Mouse (Mus musculus) megakaryocyte, adult 5-6 weeks (primary cell): ENCODE measurements around the gene Msantd2. TPM values are rescaled to one million over a fixed set of nuclear protein-coding genes. Genes with fewer than 3 reads are reported as not detected.
A peak's percentile ranks its signal among the peaks of the same experiment; 100 is the strongest.

Experiments
- ATAC-seq: 2 replicates; pipeline ENCODE4 v1.8.0; 2016; ENCODE audit warnings: mild to moderate bottlenecking, inconsistent platforms; ENCODE audit not compliant: poor library complexity, severe bottlenecking
- total RNA-seq, 2 experiments: library from RNA; stranded (forward) in 1 of 2; stranded (reverse) in 1 of 2; fragments of 153-499, 151-499 nt in 1 of 2; fragments of 221-1000, 200-1000 nt in 1 of 2; gene quantifications; 2 replicates each; pipeline versions ENCODE4 v1.2.3 to v1.2.4; 2015 to 2017

Gene Msantd2
- total RNA-seq, 2 experiments from 2014 or later = 15.1 to 26.4 TPM

DNA sequence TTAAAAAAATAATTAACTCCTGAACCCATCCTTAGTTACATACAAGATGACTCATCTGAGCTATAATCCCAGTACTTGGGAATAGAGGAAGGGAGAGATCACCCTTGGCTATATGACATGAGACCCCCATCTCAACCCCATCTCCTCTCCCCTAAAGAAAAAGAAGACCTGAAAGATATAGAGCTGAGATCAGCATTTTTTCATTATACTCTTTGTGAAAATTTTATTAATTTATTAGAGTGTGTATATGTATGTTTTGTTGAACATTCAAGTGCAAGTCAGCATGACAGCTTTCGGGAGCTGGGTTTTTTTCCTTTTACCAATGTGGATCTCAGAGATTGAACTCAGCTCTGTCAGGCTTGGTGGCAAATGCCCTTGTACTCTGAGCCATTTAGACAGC is 12.1 kb downstream of the Msantd2 start:
- ATAC-seq = no peak

- no peak for ATAC-seq
Measured at GRCm38 (mm10) chr9:37504348-37504747, 15.2 kb downstream of the Msantd2 start.

- ATAC-seq = no peak
Measured at GRCm38 (mm10) chr9:37506023-37506422, 16.9 kb downstream of the Msantd2 start.

DNA sequence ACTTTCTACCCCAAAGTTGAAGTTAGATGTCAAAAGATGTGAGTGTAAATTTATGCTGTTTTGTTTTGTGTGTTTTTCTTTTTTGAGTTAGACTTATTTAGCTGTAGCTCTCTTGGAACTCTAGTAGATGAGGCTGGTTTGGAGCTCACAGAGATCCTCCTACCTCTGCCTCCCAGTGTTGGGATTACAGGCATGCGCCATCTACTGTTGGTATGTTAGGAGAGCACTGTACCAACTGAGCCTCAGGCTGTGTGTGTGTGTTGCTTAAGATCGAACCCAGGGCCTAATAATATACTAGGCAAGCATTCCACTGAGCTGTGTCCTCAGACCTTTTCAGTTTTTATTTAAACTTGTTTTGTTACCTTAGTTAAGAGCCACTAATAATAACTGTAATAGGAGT is 23.0 kb downstream of the Msantd2 start:
- peak; percentile 54; the same call in 1 of the 2 replicates for ATAC-seq

DNA sequence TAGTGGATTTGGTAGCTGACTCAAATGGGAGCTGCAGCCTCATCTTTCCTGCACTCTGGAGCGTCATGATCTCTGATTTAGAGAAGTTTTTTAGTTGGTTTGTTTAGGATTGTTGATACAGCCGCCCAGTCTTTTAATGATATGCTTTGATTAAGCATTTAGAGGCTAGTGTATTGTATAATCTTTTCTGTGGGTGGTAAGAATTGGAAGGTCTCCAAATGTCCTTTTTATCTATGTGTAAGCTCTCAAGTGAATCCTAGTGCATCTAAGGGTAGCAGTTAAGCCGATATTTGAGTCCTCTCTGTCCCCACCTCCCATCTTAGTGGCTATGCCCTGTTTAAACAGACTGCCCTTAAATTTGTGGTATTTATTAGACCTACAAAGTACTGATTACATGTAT is 25.3 kb downstream of the Msantd2 start:
- no peak for ATAC-seq

DNA sequence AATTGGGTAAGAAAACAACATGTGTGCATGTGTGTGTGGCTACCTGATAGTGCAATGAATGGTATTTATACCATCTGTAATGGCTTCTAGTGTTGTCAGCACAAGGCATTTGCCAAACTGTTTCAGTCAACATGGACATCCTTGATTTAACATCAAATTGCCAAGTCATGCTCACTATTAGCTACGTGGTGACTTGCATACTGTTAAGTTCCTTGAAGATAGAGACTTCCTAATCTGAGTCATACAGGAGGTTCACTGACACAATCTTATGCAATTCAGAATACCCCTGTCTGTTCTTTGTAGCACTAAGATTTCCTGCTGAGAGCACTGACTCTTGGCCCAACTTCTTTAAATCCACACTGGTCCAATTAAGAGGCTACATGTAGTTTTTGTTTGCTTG is 28.3 kb downstream of the Msantd2 start:
- ATAC-seq = peak; percentile 97

- no peak for ATAC-seq
Measured at GRCm38 (mm10) chr9:37518991-37519390, 29.9 kb downstream of the Msantd2 start.

- no peak for ATAC-seq
Measured at GRCm38 (mm10) chr9:37519995-37520394, 30.9 kb downstream of the Msantd2 start.

GRCm38 (mm10) chr9:37525461-37525860 is 36.3 kb downstream of the Msantd2 start:
- no peak for ATAC-seq

DNA sequence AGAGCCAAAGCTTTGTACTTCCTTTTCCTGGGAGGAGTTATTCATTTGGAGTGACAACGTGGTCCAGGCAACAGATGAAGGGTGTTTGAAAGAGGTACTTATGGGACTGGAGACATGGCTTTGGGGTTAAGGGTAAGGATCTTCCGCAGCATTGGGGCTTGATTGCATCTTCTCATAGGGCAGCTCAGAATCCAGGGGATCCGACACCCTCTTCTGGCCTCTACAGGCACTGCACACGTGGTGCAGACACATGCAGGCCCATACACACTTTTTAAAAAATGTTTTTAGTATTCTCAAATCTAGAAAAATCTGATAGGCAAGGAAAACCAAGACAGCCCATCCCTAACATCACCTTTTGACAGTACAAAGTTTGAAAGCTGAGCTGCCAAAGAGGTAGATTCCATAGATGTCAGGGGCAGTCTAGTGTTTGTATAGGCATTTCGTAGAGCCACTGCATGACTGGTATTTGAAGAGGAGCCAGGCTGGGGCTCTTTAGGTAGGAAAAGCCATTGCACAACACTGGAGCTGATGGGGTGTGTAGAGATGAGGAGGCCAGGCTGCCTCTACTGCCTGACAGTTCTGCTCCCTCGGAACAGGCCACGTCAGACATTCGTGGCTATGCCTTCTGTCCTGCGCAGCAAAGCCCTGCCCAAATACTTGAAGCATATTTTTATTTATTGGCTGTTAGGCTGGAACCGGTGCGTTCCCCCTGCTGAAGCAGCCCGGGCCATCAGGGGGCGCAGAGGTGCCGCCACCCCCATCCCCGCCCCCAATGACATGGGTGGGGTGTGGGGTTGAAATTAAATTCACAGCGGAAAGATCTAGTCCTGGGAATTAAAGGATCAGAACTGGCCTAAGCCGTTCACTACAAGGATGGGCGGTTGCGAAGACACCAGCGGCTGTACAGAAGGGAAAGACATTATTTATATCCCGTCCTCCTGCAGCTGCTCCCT is 37.6 kb downstream of the Msantd2 start:
- 0 out of 2 replicates have a peak, but pooled peaks have one; percentile 12 for ATAC-seq

DNA sequence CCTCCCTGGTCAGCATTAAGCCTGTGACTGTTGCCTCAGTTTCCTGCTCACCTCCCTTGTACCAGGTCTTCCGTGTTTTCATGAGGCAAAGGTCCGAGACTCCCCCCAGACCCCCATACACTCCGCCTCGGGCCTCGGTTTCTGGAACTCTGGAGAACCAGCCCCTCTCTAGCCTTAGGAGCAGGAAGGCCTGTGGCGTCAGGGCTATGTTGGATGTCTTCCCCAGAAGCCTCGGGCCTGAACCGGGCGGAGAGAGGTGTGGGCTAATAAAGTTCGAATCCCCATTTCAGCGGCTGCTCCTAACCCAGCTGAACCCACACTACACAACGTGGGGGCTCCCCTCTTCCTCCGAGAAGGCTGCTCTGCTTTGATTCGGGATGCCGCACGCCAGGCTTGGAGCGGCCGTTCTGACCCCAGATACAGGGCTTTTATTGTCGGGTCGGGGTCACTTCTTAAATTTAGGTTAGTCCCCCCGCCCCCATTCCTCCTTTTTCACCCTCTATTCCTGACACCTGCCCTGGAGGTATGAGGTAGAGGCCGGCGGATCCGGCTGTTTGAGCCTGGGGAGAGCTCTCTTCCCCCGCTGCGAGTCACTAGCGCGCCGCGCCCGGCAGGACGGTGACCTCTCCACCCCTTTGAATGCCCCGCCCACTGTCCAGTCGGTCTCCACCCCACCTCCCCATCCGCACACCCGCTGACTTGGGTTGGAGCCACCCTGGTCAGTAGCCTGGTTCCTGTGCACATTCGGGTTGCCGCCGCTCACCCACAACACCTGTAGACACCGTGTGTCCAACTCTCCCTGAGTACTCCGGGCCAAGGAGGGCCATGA is 38.5 kb downstream of the Msantd2 start, which contains the start of gene Esam:
Gene Esam, plus strand, starts transcription at position 683 of the 829 bp plus-strand sequence.
- peak; percentile 61 for ATAC-seq

GRCm38 (mm10) chr9:37528225-37528970 is 39.3 kb downstream of the Msantd2 start:
- ATAC-seq = no peak

- peak; percentile 48 for ATAC-seq
Measured at GRCm38 (mm10) chr9:37530031-37530887, 41.1 kb downstream of the Msantd2 start.

GRCm38 (mm10) chr9:37530888-37531705 is 42.0 kb downstream of the Msantd2 start:
- 0 out of 2 replicates have a peak, but pooled peaks have one; percentile 13 for ATAC-seq

- ATAC-seq = no peak
Measured at GRCm38 (mm10) chr9:37536851-37537250, 47.7 kb downstream of the Msantd2 start.

DNA sequence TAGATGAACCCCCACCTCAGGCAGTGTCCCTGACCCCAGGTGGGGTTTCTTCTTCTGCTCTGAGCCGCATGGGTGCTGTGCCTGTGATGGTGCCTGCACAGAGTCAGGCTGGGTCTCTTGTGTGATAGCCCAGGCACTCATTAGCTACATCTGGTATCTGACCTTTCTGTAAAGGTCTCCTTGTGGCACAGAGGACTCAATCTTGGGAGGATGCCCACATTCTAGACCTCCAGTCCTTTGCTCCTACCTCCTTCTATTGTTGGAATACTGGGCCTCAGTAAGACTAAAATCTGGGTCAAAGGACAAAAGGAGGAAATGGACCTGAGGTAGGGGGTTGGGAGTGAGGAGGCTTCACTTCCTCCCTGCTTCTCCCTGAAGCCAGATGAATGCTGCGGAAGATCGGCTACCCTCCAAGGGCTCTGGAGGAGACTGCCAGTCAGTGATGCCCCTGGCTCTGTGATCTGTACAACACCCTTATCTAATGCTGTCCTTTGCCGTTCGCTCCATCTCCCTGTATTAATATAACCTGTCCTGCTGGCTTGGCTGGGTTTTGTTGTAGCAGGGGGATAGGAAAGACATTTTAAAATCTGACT is 48.6 kb downstream of the Msantd2 start:
- no peak for ATAC-seq

DNA sequence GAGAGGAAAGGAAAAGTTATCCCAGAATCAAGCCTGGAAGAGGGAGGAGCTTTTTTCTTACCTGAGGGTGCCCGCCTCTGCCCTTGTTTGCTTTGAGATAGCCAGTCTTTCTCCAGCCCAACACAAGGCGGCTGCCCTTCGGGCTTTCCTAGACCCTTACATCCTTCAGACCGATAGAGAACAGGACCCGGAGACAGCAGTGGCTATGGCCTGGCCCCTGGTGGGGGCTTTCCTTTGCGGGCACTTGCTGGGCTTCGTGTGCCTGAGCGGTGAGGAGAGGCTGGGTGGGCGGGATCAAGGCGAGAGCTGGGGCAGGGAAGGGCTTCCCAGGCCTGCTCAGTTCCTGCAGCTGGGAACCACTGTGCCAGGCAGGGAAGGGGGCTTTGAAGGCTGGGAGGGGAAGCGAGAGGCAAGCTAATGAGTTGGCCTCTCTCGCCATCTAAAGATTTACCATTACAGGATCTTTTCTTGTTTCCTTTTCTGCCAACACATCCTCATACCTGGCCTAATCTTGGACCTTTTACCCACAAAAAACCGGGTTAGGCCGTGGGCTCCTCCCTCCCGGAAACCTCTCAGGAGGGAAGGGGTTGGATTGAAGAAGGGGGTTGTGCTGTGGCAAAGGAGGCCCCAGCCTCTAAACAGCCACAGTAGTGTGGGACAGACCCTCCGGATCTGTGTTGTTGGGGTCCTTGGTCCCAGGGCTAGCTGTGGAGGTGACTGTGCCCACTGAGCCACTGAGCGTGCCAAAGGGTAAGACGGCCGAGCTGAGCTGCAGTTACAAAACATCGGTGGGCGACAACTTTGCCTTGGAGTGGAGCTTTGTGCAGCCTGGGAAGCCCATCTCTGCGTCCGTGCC is 50.3 kb downstream of the Msantd2 start, which contains the start of gene Vsig2:
Gene Vsig2, plus strand, starts transcription at position 86 of the 856 bp plus-strand sequence.
- no peak for ATAC-seq
